Mouse (Mus musculus) cerebellum, adult 2 months (tissue): ENCODE results near the gene Dnaic1. TPM values are rescaled to one million over a fixed set of nuclear protein-coding genes. Genes with fewer than 3 reads are reported as not detected.
A peak's percentile ranks its signal among the peaks of the same experiment; 100 is the strongest.

Source experiments
- DNase-seq, 2 experiments: peaks; one replicate each; pipeline ENCODE4 v3.0.0; 2021
- H3K27ac ChIP-seq: fragments of 200-500 bp; 2 replicates; pipeline ENCODE4 v1.5.1; 2012; ENCODE audit warnings: low read length, control low read depth, inconsistent platforms; ENCODE audit not compliant: insufficient read depth
- H3K27me3 ChIP-seq: fragments of 200-500 bp; 2 replicates; pipeline ENCODE4 v1.6.1; 2012; ENCODE audit warnings: inconsistent platforms, mild to moderate bottlenecking, low read length, moderate library complexity; ENCODE audit not compliant: control insufficient read depth, insufficient read depth
- H3K4me1 ChIP-seq: fragments of 200-500 bp; 2 replicates; pipeline ENCODE4 v1.6.1; 2011; ENCODE audit warnings: low read length; ENCODE audit not compliant: control insufficient read depth, insufficient read depth
- H3K4me3 ChIP-seq: fragments of 200-500 bp; replicated peaks from 2 replicates; pipeline ENCODE3; 2011; ENCODE audit warnings: mild to moderate bottlenecking, low read depth, low read length, control low read depth; ENCODE audit not compliant: insufficient read depth
- CTCF ChIP-seq: fragments of 200-500 bp; IDR thresholded peaks from 2 replicates; pipeline ENCODE4 v1.5.1; 2011; ENCODE audit warnings: low read depth, mild to moderate bottlenecking, control low read depth, low read length, moderate library complexity, borderline replicate concordance; ENCODE audit not compliant: insufficient read depth
- POLR2A ChIP-seq: fragments of 200-500 bp; IDR thresholded peaks from 2 replicates; pipeline ENCODE4 v1.6.1; 2011; ENCODE audit warnings: low read length, control low read depth, borderline replicate concordance; ENCODE audit not compliant: insufficient read depth
- WGBS: fragments of 180-500 bp; shearing (Covaris S2); methylation state at CpG from one replicate; pipeline ENCODE4 v1.1.7; 2018; 5-methylcytosine and 5-hydroxymethylcytosine counted together
- polyA plus RNA-seq: library from polyadenylated mRNA; depleted of rRNA; stranded (reverse); fragments of >200 nt; gene quantifications from 2 replicates; pipeline ENCODE4 v1.2.3, GENCODE M21; 2012

Gene Dnaic1
- polyA plus RNA-seq, 1 experiment = 9.3 TPM

DNA sequence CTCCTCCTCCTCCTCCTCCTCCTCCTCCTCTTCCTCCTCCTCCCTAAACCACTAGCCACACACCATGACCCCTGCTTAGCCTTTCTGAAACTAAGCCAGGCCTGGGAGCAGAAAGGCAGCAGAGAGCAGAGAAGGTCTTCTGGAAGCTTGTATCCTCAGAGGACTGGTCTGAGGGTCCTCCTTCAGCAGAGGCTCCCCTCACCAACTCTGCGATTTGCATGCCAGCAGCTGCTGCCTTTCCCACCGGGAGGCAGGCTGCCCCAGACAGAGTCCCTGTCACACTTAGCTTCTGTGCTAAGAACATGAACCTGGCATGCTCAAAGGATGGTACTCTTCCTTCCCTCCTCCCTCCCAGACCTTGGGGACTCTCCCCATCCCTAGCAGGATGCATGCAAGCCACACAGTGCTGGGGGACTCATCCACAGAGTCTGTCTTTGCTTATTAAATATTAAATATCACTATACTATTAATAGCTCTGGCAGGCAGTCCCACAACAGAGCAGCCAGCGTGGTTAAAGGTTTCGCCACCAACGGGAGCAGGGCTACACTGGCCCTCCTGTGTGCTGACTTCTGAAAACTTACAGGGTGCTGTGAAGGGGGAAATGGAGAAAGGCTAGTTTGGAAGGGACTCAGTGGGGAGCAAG lies 13.1 kb upstream of the Dnaic1 start:
- TF ChIP-seq CTCF = no peak
- TF ChIP-seq POLR2A = no peak
- Histone ChIP-seq H3K27me3 (no peaks in the 10 kb centered on the region), H3K4me1 (peaks cover 29% of the 10 kb centered on the region), H3K4me3 (no peak overlapping the region), H3K27ac (no peak overlapping the region)
- WGBS = 17% methylated on average over 5 of the region's 5 CpGs
- no peak for DNase-seq

DNA sequence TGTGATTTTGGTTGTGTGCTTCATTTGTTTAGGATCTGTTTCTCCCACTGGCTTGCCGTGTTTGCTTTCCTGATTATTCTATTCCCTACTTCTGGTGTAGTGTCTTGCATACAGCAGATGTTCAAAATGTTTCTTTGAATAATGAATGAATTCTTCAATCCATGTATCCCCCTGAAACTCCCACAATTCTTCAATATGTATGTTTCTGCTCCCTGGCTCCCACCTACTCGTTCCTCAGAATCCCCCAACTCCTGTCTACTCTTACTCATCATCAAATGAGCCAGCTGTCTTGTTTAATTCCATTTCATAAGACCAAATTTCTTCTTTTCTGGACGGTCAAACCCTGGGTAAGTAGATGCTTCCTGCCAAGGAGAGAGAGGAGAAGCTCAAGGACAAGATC lies 12.5 kb upstream of the Dnaic1 start:
- 71% methylated on average over 3 of the region's 3 CpGs for WGBS
- H3K4me1 ChIP-seq = peaks cover 29% of the 10 kb centered on the region
- no peak overlapping the region for H3K4me3 ChIP-seq
- TF ChIP-seq CTCF (no peak), POLR2A (no peak)
- no peak overlapping the region for H3K27ac ChIP-seq
- no peak for DNase-seq
- H3K27me3 ChIP-seq = no peaks in the 10 kb centered on the region

DNA sequence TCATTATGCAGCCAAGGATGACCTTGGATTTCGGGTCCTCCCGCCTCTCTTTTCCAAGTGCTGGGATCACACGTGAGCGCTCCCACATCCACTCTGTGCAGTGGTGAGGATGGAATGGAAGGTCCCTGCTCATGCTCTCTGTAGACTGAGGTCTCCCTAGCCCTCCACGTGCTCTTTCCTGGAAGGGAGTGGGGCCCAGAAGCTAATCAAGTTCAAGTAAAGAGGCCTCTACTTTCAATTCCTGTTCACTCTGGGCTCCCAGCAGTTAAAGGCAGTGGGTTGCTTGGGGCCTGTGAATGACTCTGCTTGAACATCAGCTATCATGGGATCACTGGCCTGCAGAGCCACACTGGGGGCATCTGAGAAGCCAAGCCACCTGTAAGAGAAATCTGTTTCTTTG lies 6.3 kb upstream of the Dnaic1 start:
- Histone ChIP-seq H3K4me3 (no peak overlapping the region), H3K27ac (no peak overlapping the region), H3K27me3 (no peaks in the 10 kb centered on the region), H3K4me1 (peaks cover 19% of the 10 kb centered on the region)
- WGBS = 85% methylated on average over 5 of the region's 5 CpGs
- TF ChIP-seq POLR2A (no peak), CTCF (no peak)
- no peak for DNase-seq

GRCm38 (mm10) chr4:41566123-41566522 lies 3.5 kb upstream of the Dnaic1 start:
- WGBS = 34% methylated on average over 3 of the region's 3 CpGs
- no peak for DNase-seq
- no peak for TF ChIP-seq CTCF
- no peak for TF ChIP-seq POLR2A
- Histone ChIP-seq H3K4me1 (peaks cover 15% of the 10 kb centered on the region), H3K4me3 (no peak overlapping the region), H3K27ac (no peak overlapping the region), H3K27me3 (no peaks in the 10 kb centered on the region)

DNA sequence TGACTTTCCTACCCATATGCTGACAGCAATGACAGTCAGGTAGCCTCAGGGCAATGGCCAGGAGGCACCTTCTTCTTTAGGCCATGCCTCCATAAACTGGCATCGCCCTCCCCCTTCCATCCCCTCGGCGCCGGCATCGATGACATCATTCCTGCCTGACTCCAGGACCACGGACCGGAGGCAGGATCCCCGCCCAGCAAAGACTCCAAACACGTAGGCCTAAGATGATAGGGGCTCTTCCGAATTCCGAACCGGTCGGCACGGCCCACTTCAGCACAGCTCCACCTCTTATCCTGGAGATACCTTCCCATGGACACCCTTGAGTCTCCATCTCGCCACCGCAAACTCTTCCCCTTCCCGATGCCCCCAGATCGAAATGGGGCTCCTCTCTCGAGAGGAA lies 1.3 kb upstream of the Dnaic1 start:
- peak overlapping the region; percentile 76 for H3K27ac ChIP-seq
- peak overlapping the region; percentile 75 for H3K4me3 ChIP-seq
- TF ChIP-seq CTCF = no peak
- peak; percentile 27; the same call in 1 of the 2 replicates for TF ChIP-seq POLR2A
- H3K4me1 ChIP-seq = peaks cover 15% of the 10 kb centered on the region
- WGBS = under 1% methylated on average over 19 of the region's 19 CpGs
- peak; percentile 78 to 82 for DNase-seq
- H3K27me3 ChIP-seq = no peaks in the 10 kb centered on the region

DNA sequence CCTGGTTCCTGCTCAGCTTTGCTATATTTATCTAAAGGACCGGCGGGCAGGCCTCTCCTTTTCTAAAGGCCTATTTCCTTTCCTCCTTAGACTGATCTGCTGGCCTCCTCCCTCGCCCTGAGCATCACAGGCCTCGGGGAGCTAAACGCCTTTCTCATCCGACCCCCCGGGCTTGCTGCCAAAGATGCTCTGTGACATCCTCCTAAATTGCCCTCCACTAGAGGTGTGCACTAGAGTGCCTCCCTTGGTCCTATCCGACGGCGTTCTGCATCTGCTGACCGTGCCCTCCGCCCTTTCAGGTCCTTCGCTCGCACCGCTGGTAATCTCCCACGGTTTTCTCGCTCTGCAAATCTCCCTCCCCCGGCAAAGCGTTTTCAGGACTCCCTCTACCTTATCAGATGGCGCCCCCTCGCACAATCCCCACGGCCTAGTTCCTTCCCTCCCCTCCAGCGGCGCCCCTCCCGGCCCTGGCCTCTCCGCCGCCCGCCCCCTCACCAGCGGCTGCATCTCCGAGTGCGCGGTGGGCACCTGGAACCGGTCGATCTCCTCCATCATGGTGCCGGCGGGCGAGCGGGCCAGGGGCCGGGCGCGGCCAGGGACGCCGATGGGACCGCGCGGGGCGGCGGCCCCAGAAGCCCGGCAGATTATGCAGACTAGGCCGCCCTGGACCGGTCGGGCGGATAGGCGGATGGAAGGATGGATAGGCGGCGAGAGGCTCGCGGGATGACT lies 729 bp upstream of the Dnaic1 start:
- TF ChIP-seq POLR2A (no peak), CTCF (no peak)
- no peaks in the 10 kb centered on the region for H3K27me3 ChIP-seq
- peak overlapping the region; percentile 75 for H3K4me3 ChIP-seq
- peak; percentile 63 to 71 for DNase-seq
- peak overlapping the region; percentile 76 for H3K27ac ChIP-seq
- WGBS = 1% methylated on average over 58 of the region's 58 CpGs
- H3K4me1 ChIP-seq = peaks cover 15% of the 10 kb centered on the region

DNA sequence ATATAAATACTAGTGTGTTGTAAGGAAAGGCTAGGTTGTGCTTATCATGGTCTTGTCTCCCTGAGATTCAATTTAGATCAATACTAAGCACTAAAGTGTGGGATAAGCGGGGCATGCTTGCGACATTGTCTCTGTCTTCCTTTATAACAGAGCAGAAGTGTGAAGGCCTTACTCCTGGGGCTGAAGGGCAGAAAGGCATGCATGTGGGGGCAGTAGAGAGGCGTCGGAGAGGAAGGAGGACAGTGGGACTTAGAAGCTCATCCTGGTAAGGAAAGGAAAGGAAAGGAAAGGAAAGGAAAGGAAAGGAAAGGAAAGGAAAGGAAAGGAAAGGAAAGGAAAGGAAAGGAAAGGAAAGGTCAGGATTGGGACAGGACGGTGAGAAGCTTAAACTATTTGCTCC lies 1.9 kb downstream of the Dnaic1 start:
- Histone ChIP-seq H3K27me3 (no peaks in the 10 kb centered on the region), H3K4me3 (no peak overlapping the region), H3K4me1 (peaks cover 6% of the 10 kb centered on the region; the same call in 1 of the 2 replicates), H3K27ac (no peak overlapping the region)
- DNase-seq = no peak
- TF ChIP-seq POLR2A (no peak), CTCF (peak; percentile 29; the same call in 1 of the 2 replicates)
- 54% methylated on average over 5 of the region's 5 CpGs for WGBS

GRCm38 (mm10) chr4:41573492-41573891 lies 3.9 kb downstream of the Dnaic1 start:
- H3K27me3 ChIP-seq = no peaks in the 10 kb centered on the region
- H3K4me3 ChIP-seq = no peak overlapping the region
- no peak for TF ChIP-seq POLR2A
- no peak for TF ChIP-seq CTCF
- WGBS = 39% methylated on average over 4 of the region's 4 CpGs
- no peaks in the 10 kb centered on the region for H3K4me1 ChIP-seq
- DNase-seq = no peak
- no peak overlapping the region for H3K27ac ChIP-seq
